24 mouse cellular contexts compared by ENCODE assay signal in genomic region chr13:53064681-53065080, GRCm38 (mm10).
DNase-seq lines count a peak whose midpoint lies in the region; ATAC-seq and TF ChIP-seq lines count a peak whose summit lies in the region.
"Had no signal": no experiment of that assay in that cellular context is flagged by ENCODE, and none has a peak within 500 bp of the region (broad histone marks: within the 10 kb centered on the region; RNA-seq: fewer than 3 reads in every experiment).

No protein-coding gene starts in this region.

- no peaks in the 10 kb centered on the region for H3K9me3 ChIP-seq in kidney, embryonic 14.5 days (ENCODE audit: control insufficient read depth, low read length)
- H3K9me3 ChIP-seq: forebrain, embryonic 15.5 days had no signal

- H3K4me3 ChIP-seq in gastrocnemius, adult 2 months = no peak overlapping the region
- no peak overlapping the region for H3K4me3 ChIP-seq in kidney, embryonic 14.5 days (ENCODE audit: low read length)
- H3K4me3 ChIP-seq: forebrain, embryonic 15.5 days; heart, adult 2 months; layer of hippocampus, adult 2 months; limb, embryonic 13.5 days had no signal

- no peaks in the 10 kb centered on the region for H3K36me3 ChIP-seq in kidney, embryonic 14.5 days (ENCODE audit: control insufficient read depth, insufficient read depth, low read length)
- H3K36me3 ChIP-seq: forebrain, embryonic 15.5 days; limb, embryonic 13.5 days had no signal

- no peak overlapping the region for H3K9ac ChIP-seq in kidney, embryonic 14.5 days (ENCODE audit: low read depth, low read length)
- H3K9ac ChIP-seq: forebrain, embryonic 15.5 days; limb, embryonic 13.5 days; liver, embryonic 14.5 days; lung, embryonic 14.5 days had no signal

- intact Hi-C loops in gastrocnemius, postnatal 14 days (cut with DNase I; ENCODE audit: low total_unique reads) = no loop called here
- intact Hi-C loops in gastrocnemius, adult 2 months (cut with DNase I) = loop anchor here (5.0 kb wide), 1 partner anchor 57 kb away; no protein-coding TSS in a partner anchor

- no peak overlapping the region for H3K27ac ChIP-seq in gastrocnemius, adult 2 months
- H3K27ac ChIP-seq in kidney, embryonic 14.5 days (ENCODE audit: low read depth, low read length) = no peak overlapping the region
- H3K27ac ChIP-seq: forebrain, embryonic 15.5 days; heart, adult 2 months; hindbrain, postnatal 0 days; layer of hippocampus, adult 2 months; limb, embryonic 13.5 days; liver, embryonic 14.5 days had no signal

- ATAC-seq in kidney, embryonic 14.5 days (ENCODE audit: low FRiP score, low TSS enrichment) = no peak
- ATAC-seq: forebrain, embryonic 15.5 days; hindbrain, postnatal 0 days; intestine, embryonic 16.5 days had no signal

- TF ChIP-seq CTCF in gastrocnemius, adult 2 months (IDR thresholded peaks at IDR 0.05) = no peak

- no peak overlapping the region for H3K4me2 ChIP-seq in kidney, embryonic 14.5 days (replicated peaks; ENCODE audit: low read depth, low read length)
- H3K4me2 ChIP-seq: forebrain, embryonic 15.5 days; limb, embryonic 13.5 days; lung, embryonic 14.5 days had no signal

- H3K4me1 ChIP-seq in kidney, embryonic 14.5 days (ENCODE audit: control insufficient read depth, insufficient read depth, low read length) = no peaks in the 10 kb centered on the region
- H3K4me1 ChIP-seq: forebrain, embryonic 15.5 days had no signal

- WGBS in kidney, embryonic 14.5 days = 93% methylated on average over 1 of the region's 1 CpGs

- no peaks in the 10 kb centered on the region for H3K27me3 ChIP-seq in kidney, embryonic 14.5 days (ENCODE audit: control insufficient read depth, insufficient read depth, low read length)
- H3K27me3 ChIP-seq: forebrain, embryonic 15.5 days; limb, embryonic 13.5 days had no signal

- DNase-seq in gastrocnemius, postnatal 14 days = peak; percentile 14
- no peak for DNase-seq in gastrocnemius, adult 2 months
- peak; percentile 56 for DNase-seq in kidney, adult 18-20 months
- DNase-seq in testis, postnatal 10 days (ENCODE audit: low spot score) = peak; percentile 35
- no peak for DNase-seq in testis, postnatal 14 days (ENCODE audit: low spot score)
- peak; percentile 77 to 81 for DNase-seq in kidney, postnatal 36 days
- DNase-seq in layer of hippocampus, adult 8-10 months (ENCODE audit: low spot score in 2 of 2) = no peak
- DNase-seq: adrenal gland, postnatal 36 days; cerebellum, adult 18-20 months; cerebellum, postnatal 36 days; gastrocnemius, postnatal 10 days; layer of hippocampus, postnatal 36 days; midbrain, embryonic 14.5 days; right cerebral cortex, postnatal 25 days; spleen, adult 18-20 months had no signal

Comparison
In these comparisons a context has a peak if more than half of its experiments do, and no peak if none do; other contexts are left out.
1. DNase-seq: peak in gastrocnemius, postnatal 14 days (single experiment), kidney, adult 18-20 months (single experiment), testis, postnatal 10 days (single experiment) and kidney, postnatal 36 days (2 of 2); none in gastrocnemius, adult 2 months (single experiment), testis, postnatal 14 days (single experiment) and layer of hippocampus, adult 8-10 months (0 of 2).